Mouse (Mus musculus): ENCODE measurements at regions not wholly inside any gene's neighbourhood (a gene's known extent, or its start where the extent isn't known, plus 50 kb on each side); places are given as distances from the start of the nearest gene placed in this dataset.

DNA sequence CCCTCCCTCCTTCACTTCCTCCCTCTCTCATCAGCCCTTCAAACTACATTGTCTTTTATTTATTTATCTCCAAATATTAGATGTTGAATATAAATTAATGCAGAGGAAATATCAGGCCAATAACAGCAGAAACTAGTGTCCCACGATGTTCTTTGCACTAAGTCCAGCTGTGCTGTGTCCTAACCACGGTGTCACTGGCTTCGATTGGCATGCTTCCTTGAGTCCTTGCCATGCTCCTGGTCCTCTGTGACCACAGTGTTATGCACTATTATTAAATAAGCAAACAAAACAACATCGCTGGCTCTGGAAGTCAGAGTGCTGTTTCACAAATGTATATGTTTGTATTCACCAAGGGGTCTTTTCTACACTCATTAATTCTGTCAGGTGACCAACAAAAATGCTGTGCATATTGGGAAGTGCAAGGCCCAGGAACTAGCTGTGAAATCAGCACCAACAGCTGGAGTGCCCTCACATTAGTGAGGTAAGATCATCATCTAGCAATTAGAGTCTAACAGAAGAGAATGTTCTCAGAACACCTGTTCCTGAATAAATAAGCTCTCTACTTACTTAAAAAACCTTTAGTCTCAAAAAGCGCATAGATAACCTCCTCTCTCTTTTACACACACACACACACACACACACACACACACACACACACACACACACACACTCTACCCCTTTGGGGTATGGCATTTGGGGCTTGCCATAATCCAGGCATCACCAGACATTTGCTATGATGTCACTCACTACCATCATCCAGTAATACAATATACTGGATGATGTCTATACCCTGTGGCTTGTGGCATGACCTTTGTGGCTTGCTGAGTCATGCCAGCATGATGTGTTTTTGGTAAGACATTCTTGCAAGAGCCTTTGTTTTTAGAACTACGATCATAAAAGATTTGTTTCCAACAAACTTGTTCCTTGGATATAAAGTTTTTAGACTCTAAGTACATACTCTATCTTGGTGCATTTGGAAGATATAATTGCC, 81.9 kb upstream of the Rgs2 start:
- peak; percentile 68 for ATAC-seq (ENCODE audit: extremely low read depth, insufficient number of reproducible peaks, low FRiP score, poor library complexity, severe bottlenecking)
- Histone ChIP-seq H3K4me1 (ENCODE audit: insufficient read depth, low read depth, low read length) (0 out of 2 replicates have a peak, but pooled peaks cover 2% of the 10 kb centered on the region), H3K36me3 (replicated peaks) (no peaks in the 10 kb centered on the region), H3K4me3 (ENCODE audit: low read depth, low read length) (no peak overlapping the region), H3K27me3 (ENCODE audit: insufficient read depth, low read length) (no peaks in the 10 kb centered on the region), H3K9me3 (replicated peaks) (no peaks in the 10 kb centered on the region)
- DNase-seq (ENCODE audit: low spot score) = no peak
- TF ChIP-seq POLR2AphosphoS5 (IDR thresholded peaks at IDR 0.05; ENCODE audit: insufficient replicate concordance, low read depth, low read length) (no peak), GATA2 (IDR thresholded peaks at IDR 0.05; ENCODE audit: borderline replicate concordance, low read depth, low read length) (no peak), GATA1 (IDR thresholded peaks at IDR 0.05; ENCODE audit: borderline replicate concordance, low read length) (no peak), TAL1 (conservative IDR thresholded peaks at IDR 0.05; ENCODE audit: low read depth, low read length) (no peak), CTCF (IDR thresholded peaks at IDR 0.05; ENCODE audit: low read depth, low read length) (no peak)

DNA sequence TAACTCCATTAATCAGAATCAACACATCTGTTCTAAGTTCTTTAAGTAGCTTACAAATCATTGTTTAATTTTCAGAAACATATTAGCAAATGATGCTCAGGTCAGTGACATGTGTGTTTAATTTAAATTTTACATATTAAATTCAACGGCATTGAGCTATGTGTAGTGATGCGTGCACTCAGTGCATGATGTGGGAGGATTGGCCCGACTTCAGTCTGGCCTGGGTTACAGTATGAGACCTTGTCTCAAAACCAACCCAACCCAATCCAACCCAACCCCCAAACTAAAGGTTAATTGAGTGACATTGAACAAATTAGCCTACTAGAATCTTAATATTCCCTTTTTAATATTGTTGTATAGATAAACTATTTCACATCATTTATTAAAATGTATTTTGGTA, 75.0 kb upstream of the Rgs2 start:
- H3K27me3 ChIP-seq (ENCODE audit: insufficient read depth, low read length) = no peaks in the 10 kb centered on the region
- ATAC-seq (ENCODE audit: extremely low read depth, insufficient number of reproducible peaks, low FRiP score, poor library complexity, severe bottlenecking) (no peak), DNase-seq (ENCODE audit: low spot score) (no peak)
- no peaks in the 10 kb centered on the region for H3K9me3 ChIP-seq (replicated peaks)
- H3K36me3 ChIP-seq (replicated peaks) = no peaks in the 10 kb centered on the region
- TF ChIP-seq POLR2AphosphoS5 (IDR thresholded peaks at IDR 0.05; ENCODE audit: insufficient replicate concordance, low read depth, low read length) (no peak), TAL1 (conservative IDR thresholded peaks at IDR 0.05; ENCODE audit: low read depth, low read length) (no peak), GATA2 (IDR thresholded peaks at IDR 0.05; ENCODE audit: borderline replicate concordance, low read depth, low read length) (no peak), CTCF (IDR thresholded peaks at IDR 0.05; ENCODE audit: low read depth, low read length) (no peak), GATA1 (IDR thresholded peaks at IDR 0.05; ENCODE audit: borderline replicate concordance, low read length) (no peak)
- H3K4me3 ChIP-seq (ENCODE audit: low read depth, low read length) = no peak overlapping the region
- H3K4me1 ChIP-seq (ENCODE audit: insufficient read depth, low read depth, low read length) = no peaks in the 10 kb centered on the region

DNA sequence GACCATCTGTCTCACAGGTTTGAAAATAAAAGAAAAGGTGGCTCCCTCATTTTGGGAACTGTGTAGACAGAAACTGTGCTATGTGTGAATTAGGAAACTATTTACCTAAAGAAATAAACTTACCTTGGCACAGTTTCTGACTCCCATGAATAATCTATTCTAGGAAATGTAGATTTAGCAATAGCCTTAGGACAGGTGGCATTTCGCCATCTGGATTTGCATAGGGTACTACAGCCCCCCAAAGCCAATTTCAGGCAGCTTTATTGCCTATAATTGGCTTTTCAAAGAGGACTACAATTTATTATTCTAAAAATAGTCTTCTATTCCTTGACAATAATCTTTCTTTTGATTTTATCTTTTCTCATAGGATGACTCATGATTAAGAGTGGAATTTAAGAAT, 74.5 kb upstream of the Rgs2 start:
- Histone ChIP-seq H3K4me3 (ENCODE audit: low read depth, low read length) (no peak overlapping the region), H3K9me3 (replicated peaks) (no peaks in the 10 kb centered on the region), H3K27me3 (ENCODE audit: insufficient read depth, low read length) (no peaks in the 10 kb centered on the region), H3K4me1 (ENCODE audit: insufficient read depth, low read depth, low read length) (no peaks in the 10 kb centered on the region), H3K36me3 (replicated peaks) (no peaks in the 10 kb centered on the region)
- DNase-seq (ENCODE audit: low spot score) = no peak
- ATAC-seq (ENCODE audit: extremely low read depth, insufficient number of reproducible peaks, low FRiP score, poor library complexity, severe bottlenecking) = no peak
- no peak for TF ChIP-seq GATA1 (IDR thresholded peaks at IDR 0.05; ENCODE audit: borderline replicate concordance, low read length)
- no peak for TF ChIP-seq POLR2AphosphoS5 (IDR thresholded peaks at IDR 0.05; ENCODE audit: insufficient replicate concordance, low read depth, low read length)
- no peak for TF ChIP-seq TAL1 (conservative IDR thresholded peaks at IDR 0.05; ENCODE audit: low read depth, low read length)
- no peak for TF ChIP-seq CTCF (IDR thresholded peaks at IDR 0.05; ENCODE audit: low read depth, low read length)
- TF ChIP-seq GATA2 (IDR thresholded peaks at IDR 0.05; ENCODE audit: borderline replicate concordance, low read depth, low read length) = no peak

DNA sequence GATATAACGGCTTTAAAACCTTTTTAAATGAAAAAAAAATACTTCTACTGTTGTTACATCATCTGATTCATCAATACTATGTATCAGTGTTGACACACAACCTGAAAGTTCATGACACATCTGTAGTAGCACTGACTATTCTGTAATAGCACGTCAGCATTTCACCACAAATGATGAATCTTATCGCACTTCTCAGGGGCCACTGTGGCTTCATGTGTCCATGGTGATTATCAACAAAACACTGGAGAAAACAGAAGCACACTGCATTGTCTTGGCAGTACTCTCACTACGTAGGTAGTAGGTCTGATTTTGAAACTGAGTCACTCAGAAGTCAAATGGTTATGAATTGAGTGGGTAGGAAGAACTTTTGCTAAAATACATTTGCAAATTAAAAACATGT, 72.0 kb upstream of the Rgs2 start:
- ATAC-seq (ENCODE audit: extremely low read depth, insufficient number of reproducible peaks, low FRiP score, poor library complexity, severe bottlenecking) = peak; percentile 85
- no peaks in the 10 kb centered on the region for H3K9me3 ChIP-seq (replicated peaks)

DNA sequence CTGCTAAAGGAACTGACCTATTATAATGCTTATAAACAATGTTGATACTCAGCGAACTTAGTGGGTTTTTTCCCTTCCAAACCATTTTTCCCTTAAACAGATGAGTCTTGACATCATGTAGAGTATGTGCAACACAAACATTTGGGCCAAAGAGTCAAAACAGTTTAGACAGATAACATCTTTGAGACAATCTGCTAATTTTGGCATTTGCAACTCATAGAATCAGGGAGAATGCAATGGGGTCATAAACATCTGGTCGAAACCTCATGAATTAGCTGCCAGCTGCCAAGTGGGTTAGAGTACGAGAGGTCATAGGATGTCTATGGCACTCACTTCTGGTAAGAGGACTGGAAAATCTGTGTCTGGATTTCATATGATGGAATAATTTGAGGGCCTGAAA, 57.3 kb upstream of the Rgs2 start:
- ATAC-seq (ENCODE audit: extremely low read depth, insufficient number of reproducible peaks, low FRiP score, poor library complexity, severe bottlenecking) (no peak), DNase-seq (ENCODE audit: low spot score) (no peak)
- H3K27me3 ChIP-seq (ENCODE audit: insufficient read depth, low read length) = no peaks in the 10 kb centered on the region
- H3K4me1 ChIP-seq (ENCODE audit: insufficient read depth, low read depth, low read length) = no peaks in the 10 kb centered on the region
- no peaks in the 10 kb centered on the region for H3K9me3 ChIP-seq (replicated peaks)
- no peak for TF ChIP-seq GATA2 (IDR thresholded peaks at IDR 0.05; ENCODE audit: borderline replicate concordance, low read depth, low read length)
- TF ChIP-seq TAL1 (conservative IDR thresholded peaks at IDR 0.05; ENCODE audit: low read depth, low read length) = no peak
- no peak for TF ChIP-seq POLR2AphosphoS5 (IDR thresholded peaks at IDR 0.05; ENCODE audit: insufficient replicate concordance, low read depth, low read length)
- no peak for TF ChIP-seq CTCF (IDR thresholded peaks at IDR 0.05; ENCODE audit: low read depth, low read length)
- TF ChIP-seq GATA1 (IDR thresholded peaks at IDR 0.05; ENCODE audit: borderline replicate concordance, low read length) = no peak
- no peak overlapping the region for H3K4me3 ChIP-seq (ENCODE audit: low read depth, low read length)
- H3K36me3 ChIP-seq (replicated peaks) = no peaks in the 10 kb centered on the region

More for the DNA sequence above, 72.0 kb upstream of the Rgs2 start:
- no peaks in the 10 kb centered on the region for H3K4me1 ChIP-seq (ENCODE audit: insufficient read depth, low read depth, low read length)
- DNase-seq (ENCODE audit: low spot score) = no peak
- no peaks in the 10 kb centered on the region for H3K36me3 ChIP-seq (replicated peaks)
- H3K27me3 ChIP-seq (ENCODE audit: insufficient read depth, low read length) = no peaks in the 10 kb centered on the region
- H3K4me3 ChIP-seq (ENCODE audit: low read depth, low read length) = no peak overlapping the region
- TF ChIP-seq TAL1 (conservative IDR thresholded peaks at IDR 0.05; ENCODE audit: low read depth, low read length) = no peak

DNA sequence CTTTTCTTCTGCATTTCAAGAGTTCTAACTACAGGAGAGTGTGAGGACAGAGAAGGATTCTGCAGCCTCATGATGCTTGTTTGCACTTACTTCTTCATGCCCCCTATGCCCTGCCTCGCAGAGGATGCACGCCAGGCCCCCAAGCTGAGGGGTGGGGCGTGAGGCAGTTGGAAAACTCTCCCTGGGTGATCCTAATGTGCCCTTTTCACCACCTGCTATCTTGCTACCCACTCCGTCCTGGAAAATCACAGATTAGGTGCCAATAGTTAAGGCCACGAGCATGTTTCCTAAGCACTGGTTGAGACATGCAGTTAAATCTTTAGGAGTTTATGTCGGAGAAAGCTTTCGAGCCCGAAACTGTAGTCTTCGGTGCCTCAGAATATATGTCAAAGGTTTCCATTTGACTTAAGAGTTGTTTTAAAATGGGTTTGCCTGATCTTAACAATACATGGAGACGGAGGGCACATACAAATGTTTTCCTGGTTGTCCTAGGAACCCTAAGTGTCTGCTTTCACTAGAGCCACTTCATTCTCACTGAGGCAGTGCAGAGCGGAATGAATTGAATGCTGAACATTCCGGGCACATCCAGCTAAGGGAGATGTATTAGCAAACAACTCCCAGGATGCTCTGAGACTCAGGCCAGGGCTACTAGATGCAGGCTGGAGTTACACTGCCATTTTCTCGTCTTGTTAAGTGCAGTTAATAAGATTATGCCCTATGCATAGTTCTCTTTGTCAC, 51.7 kb upstream of the Rgs2 start:
- no peak overlapping the region for H3K4me3 ChIP-seq (ENCODE audit: low read depth, low read length)
- no peaks in the 10 kb centered on the region for H3K9me3 ChIP-seq (replicated peaks)
- no peak for ATAC-seq (ENCODE audit: extremely low read depth, insufficient number of reproducible peaks, low FRiP score, poor library complexity, severe bottlenecking)
- no peaks in the 10 kb centered on the region for H3K4me1 ChIP-seq (ENCODE audit: insufficient read depth, low read depth, low read length)
- no peaks in the 10 kb centered on the region for H3K27me3 ChIP-seq (ENCODE audit: insufficient read depth, low read length)
- no peak for DNase-seq (ENCODE audit: low spot score)
- TF ChIP-seq TAL1 (conservative IDR thresholded peaks at IDR 0.05; ENCODE audit: low read depth, low read length) (no peak), CTCF (IDR thresholded peaks at IDR 0.05; ENCODE audit: low read depth, low read length) (no peak), GATA2 (IDR thresholded peaks at IDR 0.05; ENCODE audit: borderline replicate concordance, low read depth, low read length) (no peak), GATA1 (IDR thresholded peaks at IDR 0.05; ENCODE audit: borderline replicate concordance, low read length) (no peak), POLR2AphosphoS5 (IDR thresholded peaks at IDR 0.05; ENCODE audit: insufficient replicate concordance, low read depth, low read length) (no peak)
- no peaks in the 10 kb centered on the region for H3K36me3 ChIP-seq (replicated peaks)
